Mouse (Mus musculus) kidney, postnatal 4 days (tissue): Measurements from ENCODE around the gene Olfr612.
"Not testable (repeated sequence)": the region's sequence is repeated elsewhere in the genome, so short reads cannot be mapped to it uniquely, and the experiment has no call there.

Experiments used
- DNase-seq, 2 experiments: peaks; one replicate each; pipeline ENCODE4 v3.0.0; 2021; ENCODE audit warnings: mixed read lengths in 2 of 2

Gene Olfr612

GRCm38 (mm10) chr7:103542617-103543016, at the start of gene Olfr612:
Gene Olfr612 (minus strand): TSS chr7:103542717.
- not testable (repeated sequence) for DNase-seq

GRCm38 (mm10) chr7:103589803-103590202, 47.3 kb upstream of the Olfr612 start, which contains the start of gene Olfr618:
Gene Olfr618 (plus strand): TSS chr7:103590103.
- DNase-seq = no peak

GRCm38 (mm10) chr7:103572761-103573160, 30.2 kb upstream of the Olfr612 start, which contains the start of gene Olfr617:
Gene Olfr617 (plus strand): TSS chr7:103573061.
- no peak for DNase-seq

- no peak for DNase-seq
Observed at GRCm38 (mm10) chr7:103569043-103569442, 26.5 kb upstream of the Olfr612 start, which contains the start of gene Olfr616. Gene Olfr616 (minus strand): TSS chr7:103569143.

GRCm38 (mm10) chr7:103555779-103556178, 13.3 kb upstream of the Olfr612 start, which contains the start of gene Olfr615:
Gene Olfr615 (plus strand): TSS chr7:103556079.
- DNase-seq = no peak

GRCm38 (mm10) chr7:103547774-103548173, 5.3 kb upstream of the Olfr612 start, which contains the start of gene Olfr613:
Gene Olfr613 (plus strand): TSS chr7:103548074.
- DNase-seq = no peak

GRCm38 (mm10) chr7:103520746-103521145, 21.8 kb downstream of the Olfr612 start, which contains the start of gene Olfr611:
Gene Olfr611 (minus strand): TSS chr7:103520846.
- not testable (repeated sequence) for DNase-seq

GRCm38 (mm10) chr7:103512022-103512421, 30.5 kb downstream of the Olfr612 start, which contains the start of gene Olfr610:
Gene Olfr610 (minus strand): TSS chr7:103512122.
- no peak for DNase-seq

- DNase-seq = no peak
Observed at GRCm38 (mm10) chr7:103497962-103498361, 44.6 kb downstream of the Olfr612 start, which contains the start of gene Olfr609. Gene Olfr609 (minus strand): TSS chr7:103498062.
